Mouse (Mus musculus) stomach, postnatal 0 days (tissue): ENCODE results near the gene Bnc2. TPM values are rescaled to one million over a fixed set of nuclear protein-coding genes. Genes with fewer than 3 reads are reported as not detected.

Experiments
- ATAC-seq: fragments of 200-750 bp; cut with Nextera tagmentation; 2 replicates; pipeline ENCODE4 v1.8.0; 2017; ENCODE audit not compliant: low FRiP score, low TSS enrichment
- DNase-seq: peaks from one replicate; pipeline ENCODE4 v3.0.0-alpha.2; 2016; ENCODE audit warnings: low spot score
- H3K27ac ChIP-seq: fragments of 300-500 bp; sonication (generic); replicated peaks from 2 replicates; pipeline ENCODE4 v1.5.1; 2014; ENCODE audit warnings: mild to moderate bottlenecking, control low read depth
- H3K27me3 ChIP-seq: fragments of 300-500 bp; sonication (generic); 2 replicates; pipeline ENCODE4 v1.6.1; 2014; ENCODE audit warnings: low read length; ENCODE audit not compliant: control insufficient read depth, insufficient read depth
- H3K36me3 ChIP-seq: fragments of 300-500 bp; sonication (generic); 2 replicates; pipeline ENCODE4 v1.6.1; 2014; ENCODE audit warnings: low read length, mixed read lengths; ENCODE audit not compliant: control insufficient read depth, insufficient read depth
- H3K4me1 ChIP-seq: fragments of 300-500 bp; sonication (generic); replicated peaks from 2 replicates; pipeline ENCODE4 v1.6.1; 2014; ENCODE audit warnings: antibody characterized with exemption; ENCODE audit not compliant: control insufficient read depth, insufficient read depth
- H3K4me2 ChIP-seq: fragments of 300-500 bp; sonication (generic); replicated peaks from 2 replicates; pipeline ENCODE4 v1.6.1; 2014; ENCODE audit warnings: low read depth, mild to moderate bottlenecking, control low read depth, moderate library complexity
- H3K4me3 ChIP-seq: fragments of 300-500 bp; sonication (generic); 2 replicates; pipeline ENCODE4 v1.5.1; 2014; ENCODE audit warnings: low read depth, low read length, control low read depth
- H3K9ac ChIP-seq: fragments of 300-500 bp; sonication (generic); 2 replicates; pipeline ENCODE4 v1.6.1; 2014; ENCODE audit warnings: mild to moderate bottlenecking, low read length, control low read depth, mixed read lengths
- H3K9me3 ChIP-seq: fragments of 300-500 bp; sonication (generic); 2 replicates; pipeline ENCODE4 v1.6.1; 2016; ENCODE audit warnings: low read length; ENCODE audit not compliant: control insufficient read depth
- CTCF ChIP-seq: IDR thresholded peaks from 2 replicates; pipeline ENCODE4 v1.5.1; 2016; ENCODE audit warnings: antibody characterized with exemption, low read depth, mild to moderate bottlenecking, moderate library complexity
- EP300 ChIP-seq: optimal IDR thresholded peaks from 2 replicates; pipeline ENCODE3; 2016; ENCODE audit warnings: antibody characterized with exemption
- WGBS: fragments of 180-500 bp; shearing (Covaris S2); extraction: QIAGEN DNeasy Blood & Tissue Kit; methylation state at CpG from one replicate; pipeline ENCODE4 v1.1.7; 2014; 5-methylcytosine and 5-hydroxymethylcytosine counted together
- polyA plus RNA-seq: library from polyadenylated mRNA; unstranded; fragments of >200 nt; fragmentation: Nextera tagmentation; extraction: Ambion mirVana; gene quantifications from 2 replicates; pipeline ENCODE4 v1.2.1, GENCODE M21; 2015

Gene Bnc2
- polyA plus RNA-seq, 1 experiment from 2014 or later: 5.8 TPM

DNA sequence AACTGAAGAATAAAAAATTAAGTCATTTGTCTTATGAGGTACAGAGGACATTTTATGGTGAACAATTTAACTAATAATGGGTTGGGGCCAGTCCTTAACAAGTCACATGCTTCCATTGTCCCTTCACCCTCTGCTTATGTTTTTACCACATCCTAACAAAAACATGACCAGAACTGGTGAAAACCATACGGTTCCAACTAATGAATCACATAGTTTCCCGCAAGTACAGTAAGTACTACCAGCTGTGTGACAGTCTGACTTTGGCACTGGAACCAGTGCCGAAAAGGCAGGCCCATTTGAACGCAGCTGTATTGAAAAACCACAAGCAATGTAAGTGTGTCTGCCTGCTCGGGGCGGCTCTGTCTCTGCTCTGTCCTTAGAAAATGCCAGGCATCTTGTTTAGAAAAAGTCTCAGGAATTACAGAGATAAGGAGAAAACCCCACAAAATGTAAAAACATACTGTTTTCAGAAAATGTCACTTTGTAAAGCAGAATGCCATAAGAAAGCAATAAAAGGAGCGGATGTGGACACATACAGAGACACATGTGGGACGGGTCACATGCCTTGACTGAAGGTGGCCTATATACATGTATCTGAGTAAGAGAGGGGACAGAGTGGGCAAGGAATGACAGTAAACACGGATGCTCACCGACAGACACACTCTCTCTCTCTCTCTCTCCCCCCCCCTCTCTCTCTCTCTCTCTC, 217.4 kb downstream of the Bnc2 start:
- TF ChIP-seq CTCF (no peak), EP300 (no peak)
- WGBS: 58% methylated on average over 10 of the region's 10 CpGs
- Histone ChIP-seq H3K9me3 (no peaks in the 10 kb centered on the region), H3K4me3 (no peak overlapping the region), H3K27ac (no peak overlapping the region), H3K4me1 (no peaks in the 10 kb centered on the region), H3K4me2 (no peak overlapping the region), H3K27me3 (no peaks in the 10 kb centered on the region), H3K36me3 (no peaks in the 10 kb centered on the region), H3K9ac (no peak overlapping the region)
- DNase-seq: no peak
- ATAC-seq: no peak

- 63% methylated on average over 5 of the region's 5 CpGs for WGBS
- no peak overlapping the region for H3K27ac ChIP-seq
- ATAC-seq (no peak), DNase-seq (no peak)
- H3K27me3 ChIP-seq: no peaks in the 10 kb centered on the region
- TF ChIP-seq EP300 (no peak), CTCF (no peak)
- H3K9me3 ChIP-seq: no peaks in the 10 kb centered on the region
- no peak overlapping the region for H3K9ac ChIP-seq
- no peaks in the 10 kb centered on the region for H3K36me3 ChIP-seq
- H3K4me2 ChIP-seq: no peak overlapping the region
- no peak overlapping the region for H3K4me3 ChIP-seq
- H3K4me1 ChIP-seq: no peaks in the 10 kb centered on the region
These were observed 218.2 kb downstream of the Bnc2 start for GRCm38 (mm10) chr4:84456853-84457249.

GRCm38 (mm10) chr4:84456198-84456852, 218.8 kb downstream of the Bnc2 start:
- TF ChIP-seq CTCF (no peak), EP300 (no peak)
- ATAC-seq (no peak), DNase-seq (no peak)
- WGBS: 74% methylated on average over 16 of the region's 16 CpGs
- H3K4me2 ChIP-seq: no peak overlapping the region
- H3K9ac ChIP-seq: no peak overlapping the region
- no peaks in the 10 kb centered on the region for H3K27me3 ChIP-seq
- H3K27ac ChIP-seq: no peak overlapping the region
- H3K4me3 ChIP-seq: no peak overlapping the region
- no peaks in the 10 kb centered on the region for H3K4me1 ChIP-seq
- no peaks in the 10 kb centered on the region for H3K36me3 ChIP-seq
- H3K9me3 ChIP-seq: no peaks in the 10 kb centered on the region

- Histone ChIP-seq H3K4me2 (no peak overlapping the region), H3K4me1 (no peaks in the 10 kb centered on the region), H3K9me3 (no peaks in the 10 kb centered on the region), H3K27ac (no peak overlapping the region), H3K36me3 (no peaks in the 10 kb centered on the region), H3K4me3 (no peak overlapping the region), H3K9ac (no peak overlapping the region), H3K27me3 (no peaks in the 10 kb centered on the region)
- DNase-seq: no peak
- WGBS: 53% methylated on average over 3 of the region's 3 CpGs
- ATAC-seq: no peak
- TF ChIP-seq CTCF (no peak), EP300 (no peak)
These were observed 220.6 kb downstream of the Bnc2 start for GRCm38 (mm10) chr4:84454493-84454892.

- 78% methylated on average over 4 of the region's 4 CpGs for WGBS
- Histone ChIP-seq H3K4me1 (no peaks in the 10 kb centered on the region), H3K4me2 (no peak overlapping the region), H3K9me3 (no peaks in the 10 kb centered on the region), H3K27me3 (no peaks in the 10 kb centered on the region), H3K36me3 (no peaks in the 10 kb centered on the region), H3K4me3 (no peak overlapping the region), H3K9ac (no peak overlapping the region), H3K27ac (no peak overlapping the region)
- DNase-seq (no peak), ATAC-seq (no peak)
- TF ChIP-seq CTCF: no peak
- no peak for TF ChIP-seq EP300
These were observed 221.5 kb downstream of the Bnc2 start for GRCm38 (mm10) chr4:84453586-84453985.

GRCm38 (mm10) chr4:84452642-84453041, 222.4 kb downstream of the Bnc2 start:
- H3K4me3 ChIP-seq: no peak overlapping the region
- no peaks in the 10 kb centered on the region for H3K36me3 ChIP-seq
- no peak overlapping the region for H3K27ac ChIP-seq
- no peak overlapping the region for H3K9ac ChIP-seq
- no peaks in the 10 kb centered on the region for H3K9me3 ChIP-seq
- H3K4me1 ChIP-seq: no peaks in the 10 kb centered on the region
- WGBS: 89% methylated on average over 3 of the region's 3 CpGs
- no peak for DNase-seq
- ATAC-seq: no peak
- no peak overlapping the region for H3K4me2 ChIP-seq
- TF ChIP-seq CTCF (no peak), EP300 (no peak)
- H3K27me3 ChIP-seq: no peaks in the 10 kb centered on the region
